Mouse (Mus musculus) lung, embryonic 14.5 days (tissue): Measurements from ENCODE around the gene Ppbp. TPM values are rescaled to one million over a fixed set of nuclear protein-coding genes. Genes with fewer than 3 reads are reported as not detected.

Experiments
- ATAC-seq: fragments of 200-750 bp; cut with Nextera tagmentation; 2 replicates; pipeline ENCODE4 v1.8.0; 2017; ENCODE audit warnings: mild to moderate bottlenecking, moderate TSS enrichment, moderate library complexity; ENCODE audit not compliant: insufficient read depth
- DNase-seq: peaks from one replicate; pipeline ENCODE4 v3.0.0-alpha.2; 2015
- H3K27ac ChIP-seq: fragments of 300-500 bp; sonication (generic); 2 replicates; pipeline ENCODE4 v1.5.1; 2014; ENCODE audit warnings: low read depth, mild to moderate bottlenecking, moderate library complexity
- H3K27me3 ChIP-seq: fragments of 300-500 bp; sonication (generic); 2 replicates; pipeline ENCODE4 v1.6.1; 2014; ENCODE audit warnings: low read length, control low read depth; ENCODE audit not compliant: insufficient read depth
- H3K36me3 ChIP-seq: fragments of 300-500 bp; sonication (generic); 2 replicates; pipeline ENCODE4 v1.6.1; 2014; ENCODE audit warnings: control low read depth; ENCODE audit not compliant: insufficient read depth
- H3K4me1 ChIP-seq: fragments of 300-500 bp; sonication (generic); 2 replicates; pipeline ENCODE4 v1.6.1; 2014; ENCODE audit warnings: antibody characterized with exemption, control low read depth; ENCODE audit not compliant: insufficient read depth
- H3K4me2 ChIP-seq: fragments of 300-500 bp; sonication (generic); 2 replicates; pipeline ENCODE4 v1.6.1; 2014; ENCODE audit warnings: mild to moderate bottlenecking
- H3K4me3 ChIP-seq: fragments of 300-500 bp; sonication (generic); 2 replicates; pipeline ENCODE4 v1.5.1; 2014; ENCODE audit warnings: low read depth, low read length
- H3K9ac ChIP-seq: fragments of 300-500 bp; sonication (generic); 2 replicates; pipeline ENCODE4 v1.6.1; 2014
- H3K9me3 ChIP-seq: fragments of 300-500 bp; sonication (generic); 2 replicates; pipeline ENCODE4 v1.6.1; 2016; ENCODE audit warnings: low read depth, low read length, control low read depth
- CTCF ChIP-seq: IDR thresholded peaks from 2 replicates; pipeline ENCODE4 v1.5.1; 2016; ENCODE audit warnings: antibody characterized with exemption, low read depth
- WGBS: fragments of 180-500 bp; shearing (Covaris S2); extraction: QIAGEN DNeasy Blood & Tissue Kit; methylation state at CpG from one replicate; pipeline ENCODE4 v1.1.7; 2014; 5-methylcytosine and 5-hydroxymethylcytosine counted together
- polyA plus RNA-seq: library from polyadenylated mRNA; unstranded; fragments of >200 nt; fragmentation: Nextera tagmentation; extraction: Ambion mirVana; gene quantifications from 2 replicates; pipeline ENCODE4 v1.2.1, GENCODE M21; 2014

Gene Ppbp
- polyA plus RNA-seq, 1 experiment from 2014 or later = 9.2 TPM

DNA sequence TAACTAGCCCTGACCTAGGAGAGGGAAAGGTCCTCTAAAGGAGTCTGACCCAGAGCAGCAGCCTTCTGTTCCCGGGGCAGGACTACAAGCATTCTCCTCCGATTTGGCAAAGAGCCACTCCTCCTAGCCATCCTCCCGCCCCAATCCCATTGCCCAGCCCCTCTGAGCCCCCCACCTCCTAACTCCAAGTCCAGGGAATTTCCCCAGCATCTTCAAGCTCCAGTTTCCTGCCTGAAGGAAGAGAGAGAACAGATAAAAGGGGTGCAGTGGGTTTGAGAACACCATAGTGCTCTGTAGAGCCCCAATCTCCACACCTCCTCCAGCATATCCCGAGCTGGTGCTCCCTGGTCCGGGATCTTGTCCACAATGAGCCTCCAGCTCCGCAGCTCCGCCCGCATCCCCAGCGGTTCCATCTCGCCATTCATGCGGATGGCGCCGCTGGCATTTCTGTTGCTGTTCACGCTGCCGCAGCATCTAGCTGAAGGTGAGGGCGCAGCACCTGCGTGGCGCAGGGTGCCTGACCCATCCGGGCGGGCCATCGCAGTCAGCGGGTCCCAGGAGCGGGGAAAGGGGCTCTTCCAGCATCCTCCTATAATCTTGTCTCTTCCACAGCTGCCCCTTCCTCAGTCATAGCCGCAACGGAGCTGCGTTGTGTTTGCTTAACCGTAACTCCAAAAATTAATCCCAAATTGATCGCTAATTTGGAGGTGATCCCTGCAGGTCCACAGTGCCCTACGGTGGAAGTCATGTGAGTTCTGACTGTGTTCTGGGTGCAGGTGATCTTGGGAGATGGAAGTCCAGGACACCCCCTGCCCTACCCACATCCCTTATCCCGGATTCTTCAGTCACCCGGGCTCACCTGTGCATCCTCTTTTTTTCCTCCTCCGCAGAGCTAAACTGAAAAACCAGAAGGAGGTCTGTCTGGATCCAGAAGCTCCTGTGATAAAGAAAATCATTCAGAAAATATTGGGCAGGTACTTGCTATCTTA lies 8.9 kb upstream of the Ppbp start, which contains the start of gene Cxcl5:
Gene Cxcl5 (plus strand): TSS at position 284 of the 989 bp plus-strand sequence.
- H3K4me1 ChIP-seq = peaks cover 9% of the 10 kb centered on the region
- 6% methylated on average over 32 of the region's 32 CpGs for WGBS
- H3K9me3 ChIP-seq = no peaks in the 10 kb centered on the region
- TF ChIP-seq CTCF = no peak
- peak within 1 kb of the TSS; percentile 65 for H3K4me2 ChIP-seq
- H3K9ac ChIP-seq = no peak within 1 kb of the TSS
- peak within 1 kb of the TSS; percentile 30 for H3K4me3 ChIP-seq
- peak; percentile 50; the same call in 1 of the 2 replicates for ATAC-seq
- H3K27me3 ChIP-seq = peaks cover 9% of the 10 kb centered on the region
- DNase-seq = peak; percentile 46
- no peak within 1 kb of the TSS for H3K27ac ChIP-seq
- H3K36me3 ChIP-seq = no peaks in the 10 kb centered on the region

DNA sequence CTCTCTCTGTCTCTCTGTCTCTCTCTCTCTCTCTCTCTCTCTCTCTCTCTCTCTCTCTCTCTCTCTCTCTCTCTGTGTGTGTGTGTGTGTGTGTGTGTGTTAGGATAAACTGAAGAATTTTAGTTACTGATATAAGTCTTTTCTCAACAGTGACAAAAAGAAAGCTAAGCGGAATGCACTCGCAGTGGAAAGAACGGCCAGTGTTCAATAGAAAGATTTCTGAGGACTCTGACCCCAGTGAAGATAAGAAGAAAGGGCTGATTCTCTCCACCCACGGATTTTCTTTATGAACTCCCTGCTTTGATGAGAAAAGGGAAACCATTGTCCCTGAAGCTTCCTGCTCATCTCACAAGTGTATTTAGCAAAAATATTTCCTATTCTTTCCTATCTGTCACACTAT lies 8.0 kb upstream of the Ppbp start:
- Histone ChIP-seq H3K9me3 (no peaks in the 10 kb centered on the region), H3K4me3 (no peak overlapping the region), H3K27me3 (peaks cover 9% of the 10 kb centered on the region), H3K27ac (no peak overlapping the region), H3K9ac (no peak overlapping the region), H3K36me3 (no peaks in the 10 kb centered on the region), H3K4me1 (peaks cover 9% of the 10 kb centered on the region), H3K4me2 (no peak overlapping the region)
- no peak for TF ChIP-seq CTCF
- DNase-seq (no peak), ATAC-seq (no peak)
- WGBS = 35% methylated on average over 4 of the region's 4 CpGs

DNA sequence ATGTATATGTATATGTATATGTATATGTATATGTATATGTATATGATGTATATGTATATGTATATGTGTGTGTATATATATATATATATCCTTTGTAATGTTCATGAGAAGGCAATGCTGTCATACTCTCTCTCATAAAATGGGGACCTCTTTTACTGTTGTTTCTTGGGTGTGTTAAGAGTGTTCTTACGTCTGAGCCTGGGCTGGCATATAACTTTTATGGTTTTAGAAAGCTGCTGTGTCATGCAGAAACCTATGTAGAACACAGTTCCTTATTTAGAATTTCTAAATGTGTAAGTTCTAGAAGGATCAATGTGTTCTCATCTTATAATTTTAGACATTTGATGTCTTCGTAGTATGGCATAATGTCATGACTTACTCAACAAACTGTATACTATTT lies 7.5 kb upstream of the Ppbp start:
- Histone ChIP-seq H3K4me1 (peaks cover 9% of the 10 kb centered on the region), H3K9me3 (no peaks in the 10 kb centered on the region), H3K27ac (no peak overlapping the region), H3K9ac (no peak overlapping the region), H3K4me2 (no peak overlapping the region), H3K4me3 (no peak overlapping the region), H3K27me3 (peaks cover 9% of the 10 kb centered on the region), H3K36me3 (no peaks in the 10 kb centered on the region)
- no peak for TF ChIP-seq CTCF
- ATAC-seq (no peak), DNase-seq (no peak)
- WGBS = 90% methylated on average over 2 of the region's 2 CpGs

DNA sequence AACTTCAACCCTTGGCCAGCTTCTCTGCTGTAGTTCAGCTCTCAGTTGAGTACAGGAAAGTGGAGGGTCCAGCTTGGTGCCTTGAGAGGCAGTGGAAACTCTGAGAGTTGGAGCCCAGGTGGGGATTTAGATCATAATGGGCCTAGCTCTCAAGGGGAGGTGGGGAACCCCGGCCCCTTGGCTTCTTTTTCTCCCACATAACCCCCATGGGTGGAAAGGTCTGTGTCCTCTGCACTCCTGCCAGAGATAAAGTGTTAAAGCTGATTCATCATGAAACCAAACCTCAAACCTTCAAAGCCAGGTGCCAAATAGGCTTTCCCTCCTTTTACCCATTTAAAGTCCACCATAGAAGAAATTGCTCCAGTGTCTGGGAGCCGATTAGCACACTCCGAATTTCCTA lies 6.5 kb upstream of the Ppbp start:
- H3K36me3 ChIP-seq = no peaks in the 10 kb centered on the region
- 89% methylated on average over 3 of the region's 3 CpGs for WGBS
- H3K4me2 ChIP-seq = no peak overlapping the region
- H3K9me3 ChIP-seq = no peaks in the 10 kb centered on the region
- H3K27ac ChIP-seq = no peak overlapping the region
- ATAC-seq (no peak), DNase-seq (no peak)
- peaks cover 9% of the 10 kb centered on the region for H3K4me1 ChIP-seq
- H3K27me3 ChIP-seq = peaks cover 9% of the 10 kb centered on the region
- H3K4me3 ChIP-seq = no peak overlapping the region
- H3K9ac ChIP-seq = no peak overlapping the region
- TF ChIP-seq CTCF = no peak

DNA sequence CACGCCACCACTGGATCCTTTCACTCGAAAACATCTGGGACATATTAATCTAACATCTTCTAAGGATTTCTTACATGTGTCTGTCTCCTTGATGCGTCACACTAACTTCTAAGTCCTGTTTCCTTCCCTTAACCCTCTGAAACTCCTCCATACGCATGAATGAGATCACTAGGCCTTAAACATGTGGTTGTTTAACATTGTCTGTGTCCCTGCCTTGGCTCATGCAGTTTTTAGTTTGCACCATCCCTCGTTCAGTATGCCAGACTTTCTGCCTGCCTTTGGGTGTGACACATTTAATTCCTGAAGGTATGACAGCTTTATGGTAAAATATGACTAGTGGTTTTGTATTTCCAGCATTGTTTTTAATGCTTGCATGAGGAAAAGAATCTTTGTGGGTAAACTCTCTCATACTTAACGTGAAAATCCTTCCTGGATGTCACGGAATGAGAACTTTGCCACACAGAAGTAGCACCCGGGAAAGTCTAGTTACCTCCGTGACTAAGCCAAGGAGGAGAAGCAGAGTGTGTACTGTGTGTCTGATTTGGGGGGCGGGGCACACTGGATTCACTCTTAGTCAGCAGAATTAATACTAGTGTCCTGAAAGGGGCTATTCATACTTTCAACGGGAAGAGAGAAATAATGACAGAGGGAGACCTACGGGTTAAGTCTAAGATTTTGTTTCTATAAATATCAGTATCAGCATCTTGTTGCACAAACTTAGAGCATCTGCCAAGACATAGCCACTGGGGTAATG lies 4.2 kb upstream of the Ppbp start:
- ATAC-seq (peak; percentile 18; the same call in 1 of the 2 replicates), DNase-seq (peak; percentile 14)
- H3K4me1 ChIP-seq = peaks cover under 1% of the 10 kb centered on the region; the same call in 1 of the 2 replicates
- WGBS = 64% methylated on average over 12 of the region's 12 CpGs
- H3K4me2 ChIP-seq = no peak overlapping the region
- H3K9ac ChIP-seq = no peak overlapping the region
- no peaks in the 10 kb centered on the region for H3K36me3 ChIP-seq
- H3K4me3 ChIP-seq = no peak overlapping the region
- no peak overlapping the region for H3K27ac ChIP-seq
- no peaks in the 10 kb centered on the region for H3K9me3 ChIP-seq
- peaks cover 9% of the 10 kb centered on the region for H3K27me3 ChIP-seq
- no peak for TF ChIP-seq CTCF

DNA sequence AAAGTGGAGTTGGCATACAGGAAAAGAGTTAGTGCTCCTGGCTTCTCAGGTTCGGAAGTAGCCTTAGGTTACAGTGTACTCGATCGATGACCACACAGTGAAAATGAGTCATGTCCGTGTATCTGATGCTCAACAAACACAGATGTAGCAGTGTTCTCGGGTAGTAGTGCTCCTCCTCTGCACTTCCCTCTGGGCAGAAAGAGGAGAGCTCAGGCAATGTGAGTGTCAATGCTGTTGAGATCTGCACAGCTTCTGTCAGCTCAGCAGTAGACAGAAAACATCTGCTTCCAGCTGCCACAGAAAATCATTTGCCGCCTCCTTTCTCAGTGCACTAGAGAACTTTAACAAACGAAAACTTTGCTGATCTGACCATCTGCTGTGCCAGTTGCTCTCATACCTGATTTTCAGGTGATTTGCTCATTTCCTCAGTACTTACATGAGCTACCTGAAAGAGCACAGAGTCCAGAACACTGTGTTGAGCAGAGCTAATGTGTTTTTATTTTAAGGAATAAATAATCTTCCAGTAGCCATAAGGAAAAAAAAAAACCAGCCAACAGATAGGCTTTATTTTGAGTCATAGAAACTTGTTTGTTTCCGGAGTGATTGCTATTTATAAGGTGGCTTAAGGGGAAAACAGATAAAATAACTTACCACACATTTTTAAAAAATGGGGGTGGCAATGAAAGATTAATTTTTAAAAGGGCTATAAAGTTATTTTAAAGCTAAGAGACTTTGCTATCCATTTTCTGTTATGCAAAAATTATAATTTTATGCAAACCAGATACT lies 2.3 kb upstream of the Ppbp start:
- Histone ChIP-seq H3K27me3 (no peaks in the 10 kb centered on the region), H3K9ac (no peak overlapping the region), H3K4me3 (no peak overlapping the region), H3K4me1 (no peaks in the 10 kb centered on the region), H3K4me2 (no peak overlapping the region), H3K9me3 (no peaks in the 10 kb centered on the region), H3K36me3 (no peaks in the 10 kb centered on the region), H3K27ac (no peak overlapping the region)
- 34% methylated on average over 8 of the region's 8 CpGs for WGBS
- ATAC-seq (peak; percentile 85), DNase-seq (peak; percentile 83)
- TF ChIP-seq CTCF = no peak
